Mouse (Mus musculus) spleen, adult 2 months (tissue): ENCODE data around the gene Gm28043.

Source experiments
- CTCF ChIP-seq: fragments of 200-500 bp; IDR thresholded peaks from 2 replicates; pipeline ENCODE4 v1.5.1; 2011; ENCODE audit warnings: mild to moderate bottlenecking, inconsistent platforms; ENCODE audit not compliant: insufficient read depth, insufficient read length, insufficient replicate concordance; ENCODE audit errors: extremely low read depth
- POLR2A ChIP-seq: fragments of 200-500 bp; IDR thresholded peaks from 2 replicates; pipeline ENCODE4 v1.6.1; 2011; ENCODE audit warnings: low read depth, low read length, inconsistent platforms

DNA sequence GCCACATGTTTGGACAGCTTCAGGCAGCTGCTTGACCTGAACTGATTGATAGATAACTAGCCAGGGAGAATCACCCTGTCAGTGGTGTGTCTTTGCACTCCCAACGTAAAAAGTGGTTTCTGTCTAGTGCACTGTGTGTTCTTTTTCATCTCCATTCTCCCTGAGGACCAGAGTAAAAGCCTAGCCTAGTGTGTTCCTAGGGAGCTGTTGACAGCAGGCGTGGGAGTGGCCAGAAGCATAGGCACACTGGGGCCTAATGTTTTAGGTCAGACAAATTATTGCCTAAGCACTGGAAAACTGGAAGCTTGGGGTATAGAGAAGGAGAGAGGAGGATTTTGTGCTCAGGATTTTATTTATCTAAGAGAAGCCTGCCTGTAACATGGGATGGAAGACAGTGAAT lies 68.5 kb downstream of the Gm28043 start:
- TF ChIP-seq CTCF = no peak
- TF ChIP-seq POLR2A = no peak
